Mouse (Mus musculus): ENCODE data around the gene Serinc5.
A peak's percentile ranks its signal among the peaks of the same experiment; 100 is the strongest.
"Not testable (repeated sequence)": the region's sequence is repeated elsewhere in the genome, so short reads cannot be mapped to it uniquely, and the experiment has no call there.

The Serinc5 gene

DNA sequence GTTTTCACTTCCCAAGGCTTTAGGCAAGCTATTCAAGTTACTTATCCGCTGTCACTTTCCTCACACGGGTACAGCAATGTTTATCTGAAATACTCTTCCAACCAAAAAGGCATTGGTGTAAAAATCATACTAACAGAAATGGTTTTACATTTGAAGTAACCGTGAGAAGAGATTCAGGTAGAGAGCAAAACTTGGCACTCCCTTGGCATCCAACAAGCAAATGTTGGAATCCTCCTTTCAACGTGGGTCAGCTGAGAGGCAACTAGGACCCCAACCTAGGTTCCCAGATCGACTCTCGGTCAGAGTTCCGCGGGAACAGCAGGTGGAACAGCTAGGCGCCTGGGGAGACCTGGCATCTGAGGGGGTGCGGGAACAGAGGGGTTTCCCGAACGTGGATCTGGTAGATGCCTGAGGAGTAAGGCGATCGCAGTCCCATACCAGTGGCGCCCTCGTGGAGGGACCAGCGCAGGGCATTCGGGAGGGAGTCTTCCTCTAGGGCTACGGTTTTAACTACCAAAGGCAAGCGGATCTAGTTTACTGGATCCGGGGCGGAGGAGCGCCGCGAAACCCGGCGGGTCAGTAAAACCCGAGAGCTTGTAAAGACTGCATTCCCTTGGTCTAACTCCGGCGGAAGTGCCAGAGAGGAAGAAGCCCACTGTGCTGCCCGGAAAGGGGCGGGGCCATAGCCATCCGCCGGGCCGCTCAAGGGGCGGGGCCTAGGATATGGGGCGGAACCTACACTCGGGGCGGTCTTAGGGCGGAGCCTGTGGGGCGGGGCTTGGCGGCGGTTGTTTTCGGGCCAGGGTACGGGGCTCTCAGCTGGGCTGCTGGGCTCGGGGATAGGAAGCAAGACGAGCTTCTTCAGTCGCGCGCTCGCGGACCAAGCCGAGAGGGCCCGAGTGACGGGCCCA is at the start of gene Serinc5:
Serinc5 (plus strand) TSS at position 781 of the 911 bp plus-strand sequence.
- DNase-seq, result peak; percentile 99

DNA sequence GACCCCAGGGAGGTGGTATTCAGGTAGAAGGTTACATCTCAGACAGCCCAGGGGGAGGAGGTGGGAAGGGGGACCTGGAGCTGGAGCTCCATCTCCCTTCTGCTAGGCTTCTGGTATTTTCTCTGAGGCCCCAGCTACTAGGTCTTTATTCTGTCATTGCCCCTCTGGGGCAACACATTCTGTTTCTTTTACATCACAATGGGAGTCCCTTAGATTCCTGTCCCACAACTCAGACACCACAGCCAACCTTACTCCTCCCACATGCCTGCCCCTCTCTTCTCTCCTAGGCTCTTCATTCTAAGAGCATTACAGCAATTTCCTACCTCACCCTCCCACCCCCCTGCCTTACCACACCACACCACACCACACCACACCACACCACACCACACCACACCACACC is 34.8 kb upstream of the Serinc5 start, which contains the start of gene Spz1:
Spz1 (minus strand) TSS at position 101 of the 400 bp plus-strand sequence.
- no peak for DNase-seq

DNA sequence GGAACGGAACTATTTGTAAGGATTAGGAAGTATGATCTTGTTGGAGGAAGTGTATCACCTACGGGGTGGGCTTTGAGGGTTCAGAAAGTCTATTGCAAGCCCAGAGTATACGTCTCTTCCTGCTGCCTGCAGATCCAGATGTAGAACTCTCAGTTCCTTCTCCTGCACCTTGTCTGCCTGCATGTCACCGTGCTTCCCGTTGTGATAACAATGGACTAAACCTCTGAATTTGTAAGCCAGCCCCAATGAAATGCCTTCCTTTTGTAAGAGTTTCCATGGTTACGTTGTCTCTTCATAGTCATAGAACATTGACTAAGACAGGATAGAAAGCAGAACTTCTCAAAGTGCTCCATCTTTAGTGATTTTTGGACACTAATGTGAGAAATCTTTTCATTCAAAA is 34.2 kb upstream of the Serinc5 start:
- no peak for DNase-seq

DNA sequence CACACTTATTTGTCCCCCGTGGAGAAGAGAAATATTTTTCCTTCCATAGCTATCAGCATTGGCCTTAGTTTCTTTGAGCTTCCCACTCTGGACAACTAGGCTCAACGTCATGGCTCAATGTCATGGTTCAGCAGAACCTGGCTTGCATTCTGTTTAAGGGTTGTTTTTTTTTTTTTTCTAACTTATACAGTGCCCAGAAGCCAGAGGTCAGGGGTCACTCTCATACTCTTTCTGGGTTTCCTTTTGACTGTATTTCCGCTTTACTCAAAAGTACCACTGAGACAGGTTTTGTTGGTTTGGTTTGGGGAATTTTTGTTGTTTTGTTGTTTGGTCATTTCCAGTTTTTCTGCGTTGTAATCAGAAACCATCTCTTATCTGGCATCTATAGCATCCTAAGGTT is 32.7 kb upstream of the Serinc5 start:
- no peak for DNase-seq

DNA sequence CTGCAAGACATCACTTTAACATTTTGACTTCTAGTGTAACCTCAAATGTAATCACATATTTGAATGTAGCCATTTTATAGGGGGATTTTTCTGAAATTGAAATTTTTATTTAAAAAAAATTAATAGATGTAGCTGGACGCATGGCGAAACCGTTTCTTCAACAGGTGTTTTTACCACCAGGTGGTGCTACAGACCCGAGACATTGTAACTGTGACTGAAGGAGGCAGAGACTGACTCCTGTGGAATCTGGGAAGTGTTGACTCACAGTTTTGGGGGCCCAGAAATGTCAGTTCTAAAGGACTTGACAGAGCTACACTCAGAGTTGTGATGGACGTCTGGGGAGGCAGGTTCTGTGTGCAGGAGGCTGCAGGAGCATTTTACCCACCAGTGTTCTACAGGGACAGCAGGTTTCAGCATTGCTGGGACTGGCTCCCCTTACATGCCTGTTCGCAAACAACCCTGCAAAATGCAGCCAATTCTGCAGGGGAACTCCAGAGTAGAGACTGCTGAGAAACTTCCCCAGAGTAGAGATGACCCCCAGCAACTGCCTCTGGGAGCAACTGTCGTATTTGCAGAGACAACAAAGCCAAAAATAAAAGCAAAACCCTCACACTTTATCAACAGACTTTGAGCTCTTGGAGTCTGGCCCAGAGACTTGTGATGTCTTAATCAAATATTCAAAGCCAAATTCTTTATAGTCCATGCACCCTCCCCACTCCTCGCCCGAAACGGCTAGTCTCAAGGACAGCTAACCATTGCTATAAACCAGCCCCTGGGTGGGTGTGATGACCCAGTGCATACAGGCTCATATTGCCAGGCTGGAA is 30.5 kb upstream of the Serinc5 start:
- DNase-seq, result peak; percentile 85

DNA sequence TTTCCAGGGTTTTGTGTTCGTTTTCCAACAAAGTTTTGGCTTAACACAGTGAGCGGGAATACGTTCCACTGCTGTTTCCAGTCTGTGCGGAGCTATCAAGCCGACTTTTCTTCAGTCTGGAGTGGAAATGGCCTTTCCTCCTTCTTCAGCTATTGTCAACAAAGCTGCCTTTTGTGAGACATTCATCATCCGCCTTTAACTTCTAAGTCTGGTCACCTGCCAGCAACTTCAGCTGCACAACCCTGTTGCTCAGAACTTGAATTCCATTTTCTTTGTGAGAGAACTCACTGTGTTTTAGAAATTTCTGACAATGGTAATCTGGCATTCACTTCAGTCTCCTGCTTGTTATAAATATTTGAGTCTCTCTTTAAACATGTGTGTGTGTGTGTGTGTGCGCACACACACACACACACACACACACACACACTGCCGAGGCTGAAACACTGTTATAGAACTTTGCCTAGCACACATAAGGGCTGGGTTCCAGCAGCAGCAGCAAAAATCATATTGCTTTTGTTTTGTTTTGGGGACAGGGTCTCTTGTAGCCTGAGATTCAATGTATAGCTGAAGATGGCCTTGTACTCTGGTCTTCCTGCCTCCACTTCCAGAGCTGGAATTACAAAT is 26.7 kb upstream of the Serinc5 start:
- DNase-seq, result peak; percentile 75

DNA sequence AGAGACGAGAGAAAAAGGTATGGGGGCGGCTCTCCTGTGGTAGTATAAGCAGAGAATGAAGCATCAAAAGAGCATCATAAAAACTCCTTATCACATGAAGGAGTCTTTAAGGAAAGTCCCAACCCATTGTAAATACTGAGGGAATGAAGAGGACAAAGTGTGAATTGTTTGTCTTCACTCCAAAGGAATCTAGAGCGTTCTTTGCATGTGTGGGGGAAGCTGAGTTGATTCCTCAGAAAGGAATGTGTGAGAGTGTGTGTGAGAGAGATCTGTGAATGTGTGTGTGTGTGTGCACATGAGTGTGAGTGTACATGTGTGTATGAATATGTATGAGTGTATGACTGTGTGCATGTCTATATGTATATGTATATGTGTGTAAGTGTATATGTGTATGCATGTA is 22.2 kb upstream of the Serinc5 start:
- DNase-seq, result no peak

DNA sequence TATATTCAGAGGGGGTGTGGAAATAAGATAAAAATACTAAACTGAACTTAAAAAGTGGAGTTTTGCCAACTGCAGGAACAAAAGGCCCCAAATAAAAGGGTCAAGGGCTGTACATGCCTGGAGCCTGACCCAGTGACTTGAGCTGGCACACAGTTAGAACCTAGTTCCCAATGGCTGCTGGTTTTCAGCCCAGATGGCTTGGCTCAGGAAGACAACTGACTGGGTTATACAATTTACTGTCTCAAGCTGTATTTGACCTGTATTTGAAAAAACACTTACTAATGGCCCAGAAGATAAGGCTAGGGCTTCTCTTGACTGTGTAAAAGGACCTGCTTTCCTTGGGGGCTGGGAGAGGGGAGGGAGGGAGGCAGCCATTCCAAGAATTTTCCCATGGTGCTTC is 21.6 kb upstream of the Serinc5 start:
- DNase-seq, result peak; percentile 59

DNA sequence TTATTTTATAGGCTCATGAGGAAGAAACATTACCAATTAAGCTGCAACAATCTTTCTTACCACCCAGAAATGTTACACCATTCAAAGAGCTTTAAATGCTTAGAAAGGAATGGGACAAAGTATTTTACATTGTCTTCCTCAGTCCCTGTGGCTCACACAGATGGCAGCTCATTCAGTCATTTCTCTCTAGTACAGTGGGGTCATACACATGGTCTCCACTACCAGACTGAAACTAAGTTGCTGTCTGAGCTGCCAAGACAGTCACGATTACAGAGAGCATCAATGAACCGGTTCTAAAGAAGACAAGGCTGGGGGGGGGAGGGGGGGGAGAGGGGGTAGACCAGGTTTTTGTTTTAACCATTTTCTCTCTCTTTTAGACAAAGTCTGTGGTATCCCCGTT is 19.7 kb upstream of the Serinc5 start:
- DNase-seq, result no peak

DNA sequence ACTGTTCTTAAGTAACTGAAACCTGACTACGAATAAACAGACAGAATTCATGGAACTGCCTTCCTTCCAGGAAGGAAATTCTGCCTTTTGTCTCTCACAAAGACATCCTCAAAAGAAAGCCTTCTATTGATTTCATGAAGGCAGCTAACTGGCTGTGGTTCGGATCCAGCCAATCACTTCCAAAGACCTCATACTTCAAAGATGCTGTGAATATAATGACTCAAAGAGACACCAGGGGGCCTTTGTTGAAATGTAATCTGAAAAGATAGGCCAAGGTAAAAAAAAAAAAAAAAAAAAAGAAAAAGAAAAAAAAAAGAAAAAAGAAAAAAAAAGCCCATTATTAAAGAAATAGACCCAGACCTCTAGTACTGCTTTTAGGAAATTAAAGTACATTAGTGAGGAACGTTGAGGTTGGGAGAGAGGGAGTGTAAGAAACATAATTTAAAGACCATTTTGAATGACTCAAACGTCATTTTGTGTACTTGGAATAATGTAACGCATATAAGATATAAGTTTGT is 18.6 kb upstream of the Serinc5 start:
- no peak for DNase-seq

DNA sequence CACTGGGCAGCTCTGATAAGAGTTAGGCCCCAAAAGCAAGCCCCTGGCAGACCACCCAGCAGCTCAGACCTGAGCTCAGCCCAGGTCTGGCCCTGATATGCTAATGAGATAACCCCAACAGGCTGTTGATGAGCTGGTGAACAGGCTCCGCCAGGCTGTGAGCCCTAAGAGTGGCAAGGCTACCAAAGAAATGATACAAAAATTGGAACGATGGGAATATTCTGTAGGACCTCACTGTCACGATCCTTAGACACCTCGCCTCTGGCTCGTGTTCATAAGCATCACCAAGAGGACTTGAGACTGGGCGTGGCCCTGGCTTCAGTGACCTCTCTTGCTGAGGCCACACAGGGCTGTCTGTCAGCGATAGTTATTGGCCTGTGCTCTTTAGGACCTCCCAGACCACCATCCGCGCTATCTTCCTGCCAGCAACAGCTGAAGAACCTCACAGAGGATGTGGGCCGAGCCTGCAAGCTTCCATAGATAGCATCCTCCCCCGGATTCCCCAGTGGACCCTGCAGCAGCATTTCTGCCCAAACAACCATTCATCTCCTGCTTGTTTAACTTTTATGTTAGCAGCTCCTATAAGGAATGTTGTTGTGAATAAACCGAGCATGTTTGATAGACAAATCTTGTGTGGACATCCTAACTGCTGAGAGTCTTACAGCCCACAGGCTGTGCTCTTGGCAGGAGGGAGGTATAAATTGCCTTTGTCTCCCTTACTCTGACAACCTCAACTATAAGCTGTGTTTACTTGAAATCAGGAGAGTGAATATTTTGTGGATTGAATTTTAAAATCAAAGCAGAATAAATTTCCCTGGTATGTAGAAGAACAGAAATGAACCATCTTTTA is 17.9 kb upstream of the Serinc5 start:
- peak; percentile 80 for DNase-seq

DNA sequence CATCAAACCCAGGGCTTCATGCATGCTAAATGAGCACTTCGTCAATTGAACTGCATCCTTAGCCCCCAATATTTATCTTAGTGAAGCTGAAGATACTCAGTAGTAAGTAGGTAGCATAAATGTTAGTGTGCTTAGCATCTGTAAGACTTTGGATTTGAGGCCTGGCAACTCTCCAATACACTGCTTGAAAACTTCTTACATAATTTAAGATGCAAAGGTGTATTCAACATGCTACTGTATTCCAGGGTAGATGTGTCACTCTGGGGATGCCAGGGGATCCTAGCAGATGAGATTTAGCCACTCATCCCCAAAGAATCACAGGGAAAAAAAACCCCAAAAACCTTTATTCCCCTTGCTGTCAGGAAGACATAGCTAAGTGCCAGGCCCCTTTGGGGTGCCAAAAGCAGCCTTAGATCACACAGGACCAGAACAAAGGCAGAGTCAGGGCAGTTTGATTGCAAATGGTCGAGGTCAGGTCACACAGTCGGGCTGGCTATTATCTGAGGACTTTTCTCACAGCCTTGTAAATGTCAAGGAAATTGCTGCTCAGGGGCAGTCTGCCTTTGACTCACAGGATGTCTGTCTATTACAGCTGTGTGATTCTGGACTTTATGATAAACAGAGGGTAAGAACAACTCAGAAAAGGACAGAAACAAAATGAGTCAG is 17.0 kb upstream of the Serinc5 start:
- no peak for DNase-seq

DNA sequence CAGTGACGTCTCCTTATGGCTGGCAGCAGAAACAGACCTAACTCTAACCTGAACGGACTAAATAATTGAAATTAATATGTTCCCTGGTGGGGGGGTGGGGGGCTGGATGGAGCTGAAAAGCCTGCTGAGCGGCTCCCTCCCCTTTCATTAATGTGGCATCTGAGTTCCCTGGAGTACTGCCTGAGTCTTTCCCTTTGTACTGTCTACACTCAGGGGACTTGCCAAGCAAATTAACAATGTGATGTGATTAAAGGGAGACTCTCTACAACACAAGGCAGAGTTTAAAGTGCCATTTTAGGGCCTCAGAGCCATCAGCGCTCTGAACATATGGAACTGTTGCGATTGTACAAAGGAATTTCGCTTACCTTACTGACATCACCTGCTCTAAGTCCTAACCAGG is 16.4 kb upstream of the Serinc5 start:
- DNase-seq, result no peak

DNA sequence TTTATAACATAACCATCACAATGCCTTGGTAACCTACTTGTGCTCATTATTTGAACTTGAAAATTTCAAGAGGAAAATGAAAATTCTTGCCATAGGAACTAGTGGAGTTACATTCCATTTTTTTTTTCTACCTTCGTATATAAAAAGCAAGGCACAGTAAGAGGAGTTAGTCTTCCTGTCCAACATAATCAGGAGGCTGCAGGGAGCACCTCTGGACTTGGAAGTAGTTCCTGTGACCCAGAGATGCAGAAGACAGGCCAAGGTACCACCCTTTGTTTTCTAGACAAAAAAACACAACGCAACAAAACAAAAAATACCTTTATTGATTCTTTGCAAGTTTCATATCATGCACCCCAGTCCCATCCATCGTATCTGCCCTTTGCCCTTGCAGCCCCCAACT is 16.0 kb upstream of the Serinc5 start:
- DNase-seq, result no peak

DNA sequence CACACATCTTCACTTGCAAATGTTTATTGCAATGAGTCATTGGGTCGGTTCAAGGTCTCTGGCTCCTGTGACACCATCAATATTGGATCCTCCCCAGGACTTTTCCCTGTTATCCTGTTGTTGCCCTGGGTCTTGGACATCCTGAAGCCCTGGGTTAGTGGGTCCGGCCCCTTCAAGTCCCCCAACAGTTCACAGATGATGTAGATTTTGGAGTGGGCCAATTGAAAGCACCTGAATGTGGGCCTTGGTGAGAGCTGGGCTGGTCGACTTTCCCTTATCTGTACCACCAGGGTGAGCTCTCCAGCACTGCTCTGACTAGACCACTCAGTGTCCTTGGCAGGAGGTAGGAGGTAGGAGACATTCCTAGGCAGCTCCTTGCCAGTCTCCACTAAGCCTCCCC is 15.5 kb upstream of the Serinc5 start:
- no peak for DNase-seq

DNA sequence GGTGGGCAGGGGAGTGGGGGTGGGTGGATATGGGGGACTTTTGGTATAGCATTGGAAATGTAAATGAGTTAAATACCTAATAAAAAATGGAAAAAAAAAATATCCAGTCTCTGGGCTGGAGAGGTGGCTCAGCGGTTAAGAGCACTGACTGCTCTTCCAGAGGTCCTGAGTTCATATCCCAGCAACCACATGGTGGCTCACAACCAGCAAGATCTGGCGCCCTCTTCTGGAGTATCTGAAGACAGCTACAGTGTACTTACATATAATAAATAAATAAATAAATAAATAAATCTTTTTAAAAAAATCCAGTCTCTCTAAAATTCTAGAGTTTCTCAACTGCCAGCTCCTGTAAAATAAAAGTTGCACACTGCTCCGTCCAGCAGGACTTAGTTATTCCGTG is 5.6 kb upstream of the Serinc5 start:
- DNase-seq, result not testable (repeated sequence)

DNA sequence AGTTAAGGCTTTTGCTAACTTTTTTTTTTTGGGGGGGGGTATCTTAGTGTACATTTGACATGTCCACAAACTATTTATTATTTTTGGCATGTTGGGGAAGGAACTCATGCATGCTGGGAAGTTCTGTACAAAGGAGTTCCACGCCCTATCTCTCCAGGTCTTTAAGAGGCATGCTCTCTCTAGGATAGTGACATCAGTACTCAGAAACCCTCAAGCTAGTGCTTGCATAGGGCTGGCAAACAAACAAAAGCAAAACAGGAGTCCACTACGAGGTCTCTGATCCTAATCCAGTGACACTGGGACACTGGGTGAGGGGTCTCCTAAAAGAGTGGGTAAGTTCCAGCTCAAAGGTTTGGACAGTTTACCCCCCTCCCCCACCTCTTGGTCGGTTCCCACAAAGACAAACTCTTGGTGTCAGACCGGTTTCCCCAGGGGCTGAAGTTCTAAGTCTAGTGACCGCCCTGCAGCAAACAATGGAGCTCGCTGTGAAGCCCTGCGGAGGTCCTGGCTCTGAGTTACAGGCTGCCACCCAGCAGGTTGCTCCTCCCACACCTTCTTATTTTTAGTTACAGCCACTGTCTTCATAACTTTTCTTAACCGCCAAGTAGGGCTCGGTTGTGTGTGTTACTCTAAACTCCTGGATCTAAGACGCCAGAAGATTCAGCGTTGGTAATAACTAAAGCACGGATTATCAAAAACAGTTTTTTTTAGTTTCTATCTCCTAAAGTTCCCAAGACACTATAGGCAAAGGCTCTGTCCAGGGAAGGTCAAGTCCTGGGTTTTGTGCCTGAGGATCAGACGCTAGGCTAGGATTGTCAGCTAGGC is 1.2 kb upstream of the Serinc5 start:
- peak; percentile 71 for DNase-seq

DNA sequence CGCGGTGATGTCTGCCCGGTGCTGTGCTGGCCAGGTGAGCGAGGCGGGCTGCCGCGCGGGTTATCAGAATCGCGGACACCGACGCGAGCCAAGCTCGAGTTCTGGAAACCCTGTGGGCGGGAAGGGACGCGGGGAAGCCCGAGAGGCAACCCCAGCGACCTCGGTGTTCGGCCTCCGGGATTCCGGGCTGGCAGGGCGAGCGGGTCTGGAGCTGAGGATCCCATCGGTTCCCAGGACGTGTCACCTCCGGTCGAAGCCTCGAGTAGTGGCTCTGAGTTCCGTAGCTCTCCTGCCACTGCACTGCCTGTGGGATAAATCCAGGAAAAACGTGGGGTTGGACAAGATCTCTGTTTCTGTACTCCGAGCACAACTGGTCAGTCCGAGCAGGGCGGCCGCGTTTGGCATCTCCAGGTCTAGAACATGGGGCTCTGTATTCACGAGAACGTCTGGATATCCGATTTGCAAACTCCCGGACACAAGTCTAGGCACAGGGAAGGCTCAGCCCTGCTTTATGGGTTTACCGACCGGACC is 428 bp downstream of the Serinc5 start:
- no peak for DNase-seq

DNA sequence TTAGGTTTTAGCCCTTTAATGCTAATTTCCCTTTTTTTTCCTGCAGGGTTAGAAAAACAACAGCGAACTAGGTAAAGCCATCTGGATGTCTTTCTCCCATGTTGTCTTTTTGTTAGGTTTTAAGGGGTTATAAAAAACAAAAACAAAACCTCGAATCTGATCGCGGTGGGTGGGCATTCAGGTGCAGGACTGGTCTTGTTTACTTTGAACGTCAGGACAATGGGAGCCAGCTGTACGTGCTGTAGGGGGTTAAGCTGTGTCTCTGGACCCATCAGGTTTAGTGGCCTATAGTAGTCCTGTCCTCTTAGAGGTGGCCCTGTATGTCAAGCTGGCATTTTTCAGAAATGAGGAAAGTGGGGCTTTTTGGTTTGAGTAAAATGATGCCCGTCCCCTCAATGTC is 1.0 kb downstream of the Serinc5 start:
- DNase-seq, result no peak

DNA sequence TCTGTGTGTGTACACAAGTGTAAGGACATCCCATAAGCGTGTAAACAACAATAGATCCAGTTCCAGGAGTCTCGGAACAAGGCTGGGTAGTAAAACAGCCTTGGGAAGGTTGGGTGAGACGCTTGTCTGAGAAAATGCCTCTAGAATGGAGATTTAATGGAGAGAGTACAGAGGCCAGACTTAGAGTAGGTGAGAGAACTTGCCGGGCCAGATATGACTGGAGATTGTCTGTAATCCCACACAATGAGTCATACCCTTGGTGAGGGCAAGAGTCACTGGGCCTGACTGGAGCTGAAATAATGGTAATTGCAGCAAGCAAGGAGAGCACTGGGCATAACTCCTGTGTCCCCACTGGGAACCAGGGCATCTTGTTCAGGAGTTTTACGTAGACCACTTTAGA is 2.2 kb downstream of the Serinc5 start:
- no peak for DNase-seq
